Mouse (Mus musculus) forebrain, embryonic 16.5 days (tissue): ENCODE data around the gene Mpzl1. TPM values are rescaled to one million over a fixed set of nuclear protein-coding genes. Genes with fewer than 3 reads are reported as not detected.
"Not testable (repeated sequence)": the region's sequence is repeated elsewhere in the genome, so short reads cannot be mapped to it uniquely, and the experiment has no call there.

Experiments used
- ATAC-seq: fragments of 200-750 bp; cut with Nextera tagmentation; 2 replicates; pipeline ENCODE4 v1.8.0; 2017; ENCODE audit warnings: mild to moderate bottlenecking, moderate library complexity
- H3K27ac ChIP-seq: fragments of 300-500 bp; sonication (generic); 2 replicates; pipeline ENCODE4 v1.5.1; 2014; ENCODE audit warnings: low read length, control low read depth
- H3K27me3 ChIP-seq: fragments of 300-500 bp; sonication (generic); replicated peaks from 2 replicates; pipeline ENCODE4 v1.6.1; 2014; ENCODE audit warnings: low read length; ENCODE audit not compliant: control insufficient read depth, insufficient read depth
- H3K36me3 ChIP-seq: fragments of 300-500 bp; sonication (generic); 2 replicates; pipeline ENCODE4 v1.6.1; 2014; ENCODE audit not compliant: control insufficient read depth, insufficient read depth
- H3K4me1 ChIP-seq: fragments of 300-500 bp; sonication (generic); replicated peaks from 2 replicates; pipeline ENCODE4 v1.6.1; 2014; ENCODE audit warnings: low read length; ENCODE audit not compliant: control insufficient read depth, insufficient read depth
- H3K4me2 ChIP-seq: fragments of 300-500 bp; sonication (generic); 2 replicates; pipeline ENCODE4 v1.6.1; 2014; ENCODE audit warnings: mild to moderate bottlenecking, low read length, control low read depth
- H3K4me3 ChIP-seq: fragments of 300-500 bp; sonication (generic); replicated peaks from 2 replicates; pipeline ENCODE4 v1.5.1; 2014; ENCODE audit warnings: mild to moderate bottlenecking, low read length, control low read depth
- H3K9ac ChIP-seq: fragments of 300-500 bp; sonication (generic); replicated peaks from 2 replicates; pipeline ENCODE4 v1.6.1; 2014; ENCODE audit warnings: low read depth, low read length, control low read depth
- H3K9me3 ChIP-seq: fragments of 300-500 bp; sonication (generic); 2 replicates; pipeline ENCODE4 v1.6.1; 2016; ENCODE audit warnings: low read length; ENCODE audit not compliant: control insufficient read depth
- WGBS: fragments of 180-500 bp; shearing (Covaris S2); extraction: QIAGEN DNeasy Blood & Tissue Kit; methylation state at CpG from one replicate; pipeline ENCODE4 v1.1.7; 2014; 5-methylcytosine and 5-hydroxymethylcytosine counted together
- polyA plus RNA-seq: library from polyadenylated mRNA; unstranded; fragments of >200 nt; fragmentation: Nextera tagmentation; extraction: Ambion mirVana; gene quantifications from 2 replicates; pipeline ENCODE4 v1.2.1, GENCODE M21; 2015

Gene Mpzl1
- 138 and 145 TPM in 2 replicates for polyA plus RNA-seq

DNA sequence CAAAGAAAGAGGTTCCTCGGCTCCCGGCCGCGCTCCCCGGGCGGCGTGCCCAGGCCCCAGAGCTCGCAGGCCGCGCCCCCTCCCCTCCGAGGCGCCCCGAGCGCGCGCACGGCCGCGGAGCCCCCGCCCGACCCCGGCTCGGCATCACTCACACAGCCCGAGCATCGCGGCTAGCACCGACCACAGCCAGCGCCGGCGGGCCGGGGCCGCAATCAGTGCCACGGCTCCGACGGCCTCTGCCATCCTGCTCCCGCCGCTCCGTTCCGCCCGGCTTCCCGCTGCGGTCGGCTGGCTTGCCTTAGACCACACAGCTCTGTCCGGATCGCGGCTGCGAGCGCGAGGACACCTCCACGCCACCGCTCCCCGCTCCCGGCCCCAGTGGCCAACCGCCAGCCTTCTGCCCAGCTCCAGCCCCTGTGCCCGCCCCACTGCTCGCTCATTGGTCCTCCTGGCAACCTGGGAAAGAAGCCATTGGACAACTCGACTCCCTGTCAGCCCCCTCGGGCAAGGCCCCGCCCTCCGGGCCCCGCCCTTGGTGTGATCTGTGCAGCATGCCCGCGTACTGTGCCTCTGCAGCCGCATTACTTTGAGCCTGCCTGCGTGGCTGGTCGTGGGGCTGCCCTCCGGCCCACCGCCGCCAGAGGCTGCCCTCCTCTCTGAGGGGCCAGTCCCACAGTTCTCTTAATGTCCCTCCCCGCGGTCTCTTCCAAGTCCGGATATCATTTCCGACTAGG is at the start of gene Mpzl1:
Gene Mpzl1, minus strand, starts transcription at position 388 of the 734 bp plus-strand sequence.
- no peaks in the 10 kb centered on the region for H3K36me3 ChIP-seq

DNA sequence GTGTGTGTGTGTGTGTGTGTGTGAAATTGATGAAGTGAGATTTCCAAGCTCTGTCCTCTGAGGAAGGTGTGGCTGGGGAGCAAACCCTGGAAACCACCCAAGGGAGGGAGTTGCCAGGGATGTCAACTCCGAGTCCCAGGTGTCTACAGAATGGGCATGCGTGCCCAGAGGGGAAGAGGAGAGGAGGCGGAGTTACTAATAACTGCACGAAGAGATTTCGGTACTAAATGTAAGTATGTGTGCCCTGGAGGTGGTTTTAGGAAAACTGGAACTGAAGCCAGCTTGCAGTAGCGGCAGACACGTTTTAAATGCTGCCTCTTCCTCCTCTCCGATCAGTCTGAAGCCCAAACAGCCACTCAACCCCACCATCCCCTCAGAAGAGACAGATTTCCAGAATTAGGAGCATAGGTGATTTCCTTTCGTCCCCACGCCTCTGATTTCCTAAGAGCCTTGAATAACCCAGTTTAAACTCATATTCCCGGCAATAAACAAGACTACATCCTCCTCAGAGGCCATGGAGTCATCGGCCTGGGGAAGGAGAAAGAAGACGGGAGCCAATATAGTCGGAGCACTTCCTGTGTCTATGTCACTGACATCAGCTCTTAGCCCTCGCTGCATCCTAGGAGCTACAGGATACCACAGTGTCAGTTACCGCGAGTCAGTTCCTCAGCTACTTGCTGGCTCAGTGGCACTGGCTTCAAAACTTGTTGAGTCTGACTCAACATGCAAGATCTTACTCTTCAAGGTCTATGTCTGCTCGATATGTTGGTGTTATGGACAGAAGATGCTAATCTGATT is 47.9 kb upstream of the Mpzl1 start:
- H3K9ac ChIP-seq = no peak overlapping the region
- no peaks in the 10 kb centered on the region for H3K36me3 ChIP-seq
- H3K27me3 ChIP-seq = no peaks in the 10 kb centered on the region
- no peak overlapping the region for H3K4me2 ChIP-seq
- 85% methylated on average over 18 of the region's 18 CpGs for WGBS
- no peak overlapping the region for H3K27ac ChIP-seq
- H3K9me3 ChIP-seq = no peaks in the 10 kb centered on the region
- no peak for ATAC-seq
- no peaks in the 10 kb centered on the region for H3K4me1 ChIP-seq
- no peak overlapping the region for H3K4me3 ChIP-seq

More for the DNA sequence above, at the start of gene Mpzl1:
- peak; percentile 99 for ATAC-seq
- 0% methylated on average over 53 of the region's 73 CpGs for WGBS
- Histone ChIP-seq H3K9me3 (no peaks in the 10 kb centered on the region), H3K4me1 (peaks cover 24% of the 10 kb centered on the region), H3K27ac (peak within 1 kb of the TSS; percentile 97), H3K4me3 (peak within 1 kb of the TSS; percentile 88), H3K27me3 (no peaks in the 10 kb centered on the region), H3K9ac (peak within 1 kb of the TSS; percentile 92), H3K4me2 (peak within 1 kb of the TSS; percentile 78)

DNA sequence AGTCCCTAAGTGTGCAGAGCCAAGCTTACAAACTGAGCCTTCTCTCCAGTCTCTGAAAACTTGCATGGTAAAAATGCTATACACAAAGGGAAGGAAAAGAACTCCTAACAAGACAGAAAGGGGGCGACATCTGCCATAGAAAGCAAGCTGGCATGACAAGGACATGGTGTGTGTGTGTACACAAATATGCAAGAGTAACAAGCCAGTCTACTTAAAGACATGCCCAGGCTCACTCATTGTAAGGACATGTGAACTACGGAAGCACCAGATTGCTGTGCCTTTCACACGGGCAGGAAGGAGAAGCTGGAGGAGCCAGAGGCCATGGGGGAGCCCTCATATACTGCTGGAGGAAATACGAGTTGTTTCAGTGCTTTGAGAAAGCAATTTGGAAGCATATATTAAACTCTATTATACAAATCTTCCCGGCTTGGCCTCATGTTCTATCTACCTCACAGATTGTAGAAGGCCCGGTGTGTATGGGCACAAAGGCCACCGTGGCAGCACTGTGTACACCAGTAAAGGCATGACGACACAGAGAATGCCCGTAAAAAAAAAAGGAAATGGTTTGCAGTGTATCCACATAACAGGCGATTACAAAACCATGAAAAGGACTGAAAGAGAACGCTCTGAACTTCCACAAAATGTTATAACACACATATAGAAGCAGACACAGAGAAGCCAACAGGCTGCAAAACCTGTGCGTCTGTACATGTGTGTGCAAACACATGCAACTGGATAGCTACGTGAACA is 46.9 kb upstream of the Mpzl1 start:
- no peak overlapping the region for H3K4me2 ChIP-seq
- H3K4me1 ChIP-seq = no peaks in the 10 kb centered on the region
- no peaks in the 10 kb centered on the region for H3K9me3 ChIP-seq
- no peak overlapping the region for H3K27ac ChIP-seq
- no peaks in the 10 kb centered on the region for H3K36me3 ChIP-seq
- no peak overlapping the region for H3K4me3 ChIP-seq
- ATAC-seq = no peak
- no peak overlapping the region for H3K9ac ChIP-seq
- no peaks in the 10 kb centered on the region for H3K27me3 ChIP-seq
- WGBS = 67% methylated on average over 13 of the region's 13 CpGs

DNA sequence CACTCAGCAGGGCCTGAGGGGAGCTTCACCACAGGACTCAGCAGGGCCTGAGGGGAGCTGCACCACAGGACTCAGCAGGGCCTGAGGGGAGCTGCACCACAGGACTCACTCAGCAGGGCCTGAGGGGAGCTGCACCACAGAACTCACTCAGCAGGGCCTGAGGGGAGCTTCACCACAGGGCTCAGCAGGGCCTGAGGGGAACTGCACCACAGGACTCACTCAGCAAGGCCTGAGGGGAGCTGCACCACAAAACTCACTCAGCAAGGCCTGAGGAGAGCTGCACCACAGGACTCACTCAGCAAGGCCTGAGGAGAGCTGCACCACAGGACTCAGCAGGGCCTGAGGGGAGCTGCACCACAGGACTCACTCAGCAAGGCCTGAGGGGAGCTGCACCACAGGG is 45.7 kb upstream of the Mpzl1 start:
- H3K4me2 ChIP-seq, H3K9ac ChIP-seq, H3K4me1 ChIP-seq, H3K36me3 ChIP-seq, H3K27me3 ChIP-seq, ATAC-seq, H3K27ac ChIP-seq, H3K4me3 ChIP-seq, H3K9me3 ChIP-seq: not testable (repeated sequence)

DNA sequence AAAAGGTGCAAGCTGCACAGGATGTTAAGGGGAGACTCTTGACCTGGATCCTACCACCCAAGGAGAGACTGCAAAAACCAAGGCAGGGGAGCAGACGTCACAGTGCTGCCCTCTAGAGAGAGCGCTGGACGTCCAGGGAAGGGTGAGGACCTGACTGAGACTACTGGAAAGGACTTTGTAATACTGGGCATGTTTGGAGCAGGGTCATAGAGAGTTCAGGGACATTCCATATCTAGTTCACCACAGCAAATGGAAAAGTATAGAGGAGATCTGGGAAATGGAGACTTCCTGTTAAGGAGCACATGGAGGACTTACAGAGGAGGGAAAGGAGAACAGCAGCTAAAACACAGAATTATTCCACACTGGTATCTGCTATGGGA is 45.3 kb upstream of the Mpzl1 start:
- Histone ChIP-seq H3K4me1 (no peaks in the 10 kb centered on the region), H3K4me2 (no peak overlapping the region), H3K27ac (no peak overlapping the region), H3K9me3 (no peaks in the 10 kb centered on the region), H3K9ac (no peak overlapping the region), H3K36me3 (no peaks in the 10 kb centered on the region), H3K4me3 (no peak overlapping the region), H3K27me3 (no peaks in the 10 kb centered on the region)
- WGBS = 31% methylated on average over 3 of the region's 3 CpGs
- ATAC-seq = no peak

DNA sequence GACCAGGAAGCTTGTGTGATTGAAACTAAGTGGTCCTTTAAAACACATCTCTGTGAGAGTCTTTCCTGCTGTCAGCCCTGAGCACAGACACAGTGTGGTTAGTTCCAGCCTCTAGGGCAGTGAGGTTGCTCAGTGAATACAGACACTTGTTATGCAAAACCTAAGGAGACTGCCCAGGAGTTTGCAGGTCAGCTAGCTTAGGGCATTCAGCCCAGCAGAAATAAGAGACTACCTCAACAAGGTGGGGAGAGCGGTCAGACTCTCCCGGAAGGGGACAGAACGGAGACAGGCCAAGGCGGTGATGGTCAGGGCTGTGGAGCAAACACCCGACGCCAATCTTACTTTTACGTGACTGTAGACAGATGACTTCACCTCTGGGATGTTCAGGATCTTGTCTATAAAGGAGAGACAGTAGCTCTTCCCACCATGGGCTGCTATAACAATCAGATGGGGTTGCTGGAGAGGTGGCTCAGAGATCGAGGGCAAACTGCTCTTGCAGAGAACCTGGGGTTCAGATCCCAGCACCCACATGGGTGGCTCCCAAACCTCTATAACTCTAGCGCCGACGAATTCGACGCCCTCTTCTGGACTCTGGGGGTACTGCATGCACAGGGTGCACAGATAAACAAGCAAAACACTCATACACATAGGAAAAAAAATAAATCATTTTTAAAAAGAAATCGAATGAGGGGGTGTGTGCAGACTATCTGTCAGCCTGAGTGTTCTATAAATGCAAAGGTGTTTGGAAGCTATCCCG is 44.7 kb upstream of the Mpzl1 start:
- ATAC-seq = no peak
- H3K4me3 ChIP-seq = no peak overlapping the region
- H3K36me3 ChIP-seq = no peaks in the 10 kb centered on the region
- no peaks in the 10 kb centered on the region for H3K27me3 ChIP-seq
- no peaks in the 10 kb centered on the region for H3K9me3 ChIP-seq
- no peaks in the 10 kb centered on the region for H3K4me1 ChIP-seq
- no peak overlapping the region for H3K9ac ChIP-seq
- no peak overlapping the region for H3K4me2 ChIP-seq
- H3K27ac ChIP-seq = no peak overlapping the region
- 65% methylated on average over 15 of the region's 15 CpGs for WGBS

DNA sequence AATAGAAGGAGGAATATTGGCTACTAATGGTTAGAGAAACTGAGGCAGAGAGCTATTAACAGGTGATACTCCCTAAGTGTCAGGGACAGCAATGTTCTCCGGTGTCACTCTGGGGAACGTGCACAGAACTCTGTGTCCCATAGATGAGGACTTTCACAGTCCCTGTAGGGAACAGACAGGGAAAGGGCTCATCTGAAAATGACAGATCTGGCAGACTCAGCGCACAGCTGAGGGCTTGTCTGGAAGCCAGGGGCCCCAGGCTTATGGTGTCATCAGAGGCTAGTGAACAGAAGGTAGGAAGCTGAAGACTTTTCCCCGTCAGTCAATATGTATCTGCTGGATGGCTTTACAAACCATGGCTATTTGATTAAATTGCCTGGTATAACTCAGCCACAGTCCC is 43.2 kb upstream of the Mpzl1 start:
- 50% methylated on average over 4 of the region's 4 CpGs for WGBS
- Histone ChIP-seq H3K4me2 (no peak overlapping the region), H3K27me3 (no peaks in the 10 kb centered on the region), H3K36me3 (no peaks in the 10 kb centered on the region), H3K4me3 (no peak overlapping the region), H3K27ac (no peak overlapping the region), H3K9ac (no peak overlapping the region), H3K9me3 (no peaks in the 10 kb centered on the region), H3K4me1 (no peaks in the 10 kb centered on the region)
- no peak for ATAC-seq

DNA sequence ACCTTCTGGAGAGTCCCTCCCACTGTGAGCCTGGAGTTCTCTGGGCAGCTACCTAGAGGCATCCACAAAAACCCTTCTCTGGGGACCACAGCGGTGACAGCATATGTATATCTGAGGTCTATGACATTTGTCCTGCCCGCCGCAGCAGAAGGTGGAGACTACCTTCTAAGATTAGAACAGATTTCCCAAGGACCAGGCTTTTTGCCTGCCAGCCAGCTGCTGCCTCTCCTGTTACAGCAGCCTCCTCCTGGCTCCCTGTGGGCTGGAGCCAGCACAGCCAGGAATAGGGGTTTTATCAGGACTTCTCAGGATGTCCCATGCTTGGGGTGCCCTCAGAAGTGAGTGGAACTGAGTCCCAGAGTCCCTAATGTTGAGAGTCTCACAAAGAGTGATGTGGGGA is 42.7 kb upstream of the Mpzl1 start:
- 80% methylated on average over 3 of the region's 3 CpGs for WGBS
- no peak overlapping the region for H3K4me2 ChIP-seq
- no peak overlapping the region for H3K27ac ChIP-seq
- no peaks in the 10 kb centered on the region for H3K36me3 ChIP-seq
- H3K4me1 ChIP-seq = no peaks in the 10 kb centered on the region
- no peak for ATAC-seq
- H3K9me3 ChIP-seq = no peaks in the 10 kb centered on the region
- H3K27me3 ChIP-seq = no peaks in the 10 kb centered on the region
- H3K9ac ChIP-seq = no peak overlapping the region
- H3K4me3 ChIP-seq = no peak overlapping the region

DNA sequence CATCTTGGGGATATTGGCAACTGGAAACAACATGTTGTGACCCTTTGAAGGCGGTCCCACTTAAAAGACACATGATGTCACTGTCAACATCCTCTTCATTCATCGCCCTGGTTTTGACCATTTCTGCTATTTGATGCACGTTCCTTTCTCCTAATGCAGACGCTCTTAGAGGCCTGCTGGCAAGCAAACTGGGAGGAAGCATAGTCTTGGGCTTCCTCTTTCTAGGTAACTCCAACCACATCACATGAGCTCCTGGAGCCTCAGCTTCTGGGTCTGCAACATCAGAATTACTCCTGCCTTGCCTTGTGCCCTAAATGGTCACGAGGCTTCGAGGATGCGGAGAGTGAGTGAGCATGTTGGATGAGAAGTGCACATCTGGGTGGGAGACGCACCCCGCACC is 40.8 kb upstream of the Mpzl1 start:
- H3K9me3 ChIP-seq = no peaks in the 10 kb centered on the region
- H3K27ac ChIP-seq = no peak overlapping the region
- no peak overlapping the region for H3K9ac ChIP-seq
- 92% methylated on average over 9 of the region's 9 CpGs for WGBS
- H3K27me3 ChIP-seq = no peaks in the 10 kb centered on the region
- H3K4me2 ChIP-seq = no peak overlapping the region
- no peak overlapping the region for H3K4me3 ChIP-seq
- no peaks in the 10 kb centered on the region for H3K36me3 ChIP-seq
- no peak for ATAC-seq
- no peaks in the 10 kb centered on the region for H3K4me1 ChIP-seq
